Mouse (Mus musculus): ENCODE results near the gene Ddx41.
A peak's percentile ranks its signal among the peaks of the same experiment; 100 is the strongest.

The Ddx41 gene

GRCm38 (mm10) chr13:55542891-55543290, 6.4 kb upstream of the Ddx41 start:
- DNase-seq (ENCODE audit: low read depth, low spot score), result no peak

- DNase-seq (ENCODE audit: low read depth, low spot score), result no peak
These were observed 4.5 kb upstream of the Ddx41 start for GRCm38 (mm10) chr13:55540933-55541332.

GRCm38 (mm10) chr13:55535796-55536193, 663 bp downstream of the Ddx41 start:
- no peak for DNase-seq (ENCODE audit: low read depth, low spot score)

- DNase-seq (ENCODE audit: low read depth, low spot score), result no peak
These were observed 1.3 kb downstream of the Ddx41 start for GRCm38 (mm10) chr13:55535191-55535590.

GRCm38 (mm10) chr13:55529198-55529915, 7.1 kb downstream of the Ddx41 start, which contains the start of gene Dok3:
Gene Dok3 (minus strand): TSS chr13:55529296.
- no peak for DNase-seq (ENCODE audit: low read depth, low spot score)

GRCm38 (mm10) chr13:55527834-55528772, 8.4 kb downstream of the Ddx41 start:
- DNase-seq (ENCODE audit: low read depth, low spot score), result no peak

GRCm38 (mm10) chr13:55527212-55527611, 9.2 kb downstream of the Ddx41 start:
- DNase-seq (ENCODE audit: low read depth, low spot score), result no peak

- DNase-seq (ENCODE audit: low read depth, low spot score), result no peak
These were observed 10.5 kb downstream of the Ddx41 start for GRCm38 (mm10) chr13:55525733-55526553.

GRCm38 (mm10) chr13:55523951-55524600, 12.4 kb downstream of the Ddx41 start:
- no peak for DNase-seq (ENCODE audit: low read depth, low spot score)

- DNase-seq (ENCODE audit: low read depth, low spot score), result no peak
These were observed 13.2 kb downstream of the Ddx41 start for GRCm38 (mm10) chr13:55523278-55523677.

- no peak for DNase-seq (ENCODE audit: low read depth, low spot score)
These were observed 13.7 kb downstream of the Ddx41 start for GRCm38 (mm10) chr13:55522730-55523129.

GRCm38 (mm10) chr13:55519606-55520005, 16.9 kb downstream of the Ddx41 start:
- DNase-seq (ENCODE audit: low read depth, low spot score), result no peak

GRCm38 (mm10) chr13:55516955-55517354, 19.5 kb downstream of the Ddx41 start:
- DNase-seq (ENCODE audit: low read depth, low spot score), result peak; percentile 76

GRCm38 (mm10) chr13:55513828-55514227, 22.6 kb downstream of the Ddx41 start:
- no peak for DNase-seq (ENCODE audit: low read depth, low spot score)

GRCm38 (mm10) chr13:55513111-55513748, 23.2 kb downstream of the Ddx41 start, which contains the start of gene Pdlim7:
Gene Pdlim7 (minus strand): TSS chr13:55513676.
- DNase-seq (ENCODE audit: low read depth, low spot score), result peak; percentile 94

GRCm38 (mm10) chr13:55512379-55513031, 24.0 kb downstream of the Ddx41 start:
- DNase-seq (ENCODE audit: low read depth, low spot score), result peak; percentile 87

- DNase-seq (ENCODE audit: low read depth, low spot score), result no peak
These were observed 25.0 kb downstream of the Ddx41 start for GRCm38 (mm10) chr13:55511492-55511861.

GRCm38 (mm10) chr13:55510668-55511491, 25.6 kb downstream of the Ddx41 start:
- peak; percentile 82 for DNase-seq (ENCODE audit: low read depth, low spot score)

- no peak for DNase-seq (ENCODE audit: low read depth, low spot score)
These were observed 26.2 kb downstream of the Ddx41 start for GRCm38 (mm10) chr13:55510332-55510667.

Measured in skeletal muscle tissue, adult 2 months (tissue).